Comparison of ENCODE assay signal across 1 mouse cellular context in the genomic region with DNA sequence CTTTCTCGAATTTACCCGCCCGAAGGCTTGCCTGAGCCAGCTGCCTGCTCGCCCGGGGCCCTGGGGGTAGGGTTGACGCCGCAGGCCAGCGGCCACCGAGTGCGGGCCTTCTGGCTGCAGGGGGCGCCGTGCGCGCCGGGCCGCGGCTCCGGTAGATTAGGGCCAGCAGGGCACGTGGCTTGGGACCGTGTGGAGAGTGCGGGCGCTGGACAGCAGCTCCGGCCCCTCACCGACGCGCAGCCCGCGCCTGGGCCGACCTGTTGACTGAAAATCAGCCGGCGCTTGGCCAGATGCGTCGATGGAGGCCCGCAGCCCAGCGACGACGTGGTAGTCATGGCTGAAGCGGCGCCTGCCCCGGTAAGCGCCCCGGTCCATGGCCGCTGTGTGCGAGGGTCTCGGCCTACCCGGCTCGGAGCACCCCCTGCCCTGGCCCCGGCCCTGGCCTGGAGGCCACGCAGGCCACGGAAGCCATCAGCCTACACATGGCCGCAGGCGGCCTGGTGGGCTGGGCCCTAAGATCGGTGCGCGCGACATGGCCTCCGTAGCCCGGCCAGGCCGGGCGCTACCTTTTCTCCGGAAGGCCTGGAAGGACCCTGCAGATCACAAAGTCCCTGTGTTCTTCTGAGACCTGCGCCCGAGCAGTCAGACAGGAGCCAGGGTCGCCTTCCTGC.
A peak's percentile ranks its signal among the peaks of the same experiment; 100 is the strongest.
TF ChIP-seq lines count a peak whose summit lies in the region.

No protein-coding gene starts in this region.

TF ChIP-seq in CH12.LX, 34 proteins besides CTCF, POLR2A, EP300 and RAD21 (continued from another document):
- TF ChIP-seq E2F4 (IDR thresholded peaks at IDR 0.05; ENCODE audit: insufficient replicate concordance, low read depth, low read length) (no peak), CHD2 (IDR thresholded peaks at IDR 0.05; ENCODE audit: low read length) (no peak), SMC3 (IDR thresholded peaks at IDR 0.05; ENCODE audit: low read depth, low read length) (no peak), POLR2AphosphoS2 (IDR thresholded peaks at IDR 0.05; ENCODE audit: low read depth, low read length) (no peak), NRF1 (IDR thresholded peaks at IDR 0.05; ENCODE audit: low read depth, low read length) (0 out of 2 replicates have a peak, but pooled peaks have one; percentile 7), NELFE (IDR thresholded peaks at IDR 0.05; ENCODE audit: low read depth, low read length) (0 out of 2 replicates have a peak, but pooled peaks have one; percentile 29)
TF ChIP-seq in CH12.LX: peak in this region for 9.
